Comparison of ENCODE assay signal across 8 mouse cellular contexts in genomic region chr15:102997939-102998355, GRCm38 (mm10). TPM values are rescaled to one million over a fixed set of nuclear protein-coding genes. Genes with fewer than 3 reads are reported as not detected.
DNase-seq lines count a peak whose midpoint lies in the region; ATAC-seq and TF ChIP-seq lines count a peak whose summit lies in the region.

Gene Hoxc6 (plus strand): TSS chr15:102998257.

- peak within 1 kb of the TSS; percentile 47; the same call in 1 of the 2 replicates for H3K9ac ChIP-seq in heart, postnatal 0 days (replicated peaks; ENCODE audit: low read depth, low read length)
- H3K9ac ChIP-seq in intestine, embryonic 16.5 days (ENCODE audit: low read depth, low read length) = peak within 1 kb of the TSS; percentile 72

- WGBS in heart, postnatal 0 days = 4% methylated on average over 19 of the region's 19 CpGs
- WGBS in intestine, embryonic 16.5 days = 2% methylated on average over 19 of the region's 19 CpGs

- H3K36me3 ChIP-seq in heart, postnatal 0 days (replicated peaks; ENCODE audit: control insufficient read depth, insufficient read depth, low read length) = no peaks in the 10 kb centered on the region
- H3K36me3 ChIP-seq in intestine, embryonic 16.5 days (ENCODE audit: control insufficient read depth, insufficient read depth, low read length) = no peaks in the 10 kb centered on the region

- H3K9me3 ChIP-seq in heart, postnatal 0 days (replicated peaks; ENCODE audit: control insufficient read depth, low read length) = no peaks in the 10 kb centered on the region
- no peaks in the 10 kb centered on the region for H3K9me3 ChIP-seq in intestine, embryonic 16.5 days (ENCODE audit: control insufficient read depth, low read length)

- H3K27ac ChIP-seq in heart, postnatal 0 days (ENCODE audit: low read depth) = no peak within 1 kb of the TSS
- H3K27ac ChIP-seq in cortical plate, adult 2 months (ENCODE audit: insufficient read depth, low read length) = no peak within 1 kb of the TSS
- H3K27ac ChIP-seq in intestine, embryonic 16.5 days (ENCODE audit: low read length) = peak within 1 kb of the TSS; percentile 78

- DNase-seq in heart, postnatal 0 days (ENCODE audit: low spot score) = no peak
- DNase-seq in heart, postnatal 10 days = no peak
- DNase-seq in mesoderm, embryonic 11.5 days (ENCODE audit: low read depth, low spot score) = peak; percentile 91
- DNase-seq in right cerebral cortex, postnatal 4 days = no peak
- DNase-seq in left cerebral cortex, adult 11 months (ENCODE audit: low spot score) = no peak
- DNase-seq in cerebellum, adult 18-20 months = no peak

- intact Hi-C loops in heart, postnatal 10 days (cut with DNase I) = no loop called here

- peaks cover 99% of the 10 kb centered on the region for H3K27me3 ChIP-seq in heart, postnatal 0 days (ENCODE audit: control insufficient read depth, insufficient read depth, low read length)
- peaks cover 79% of the 10 kb centered on the region for H3K27me3 ChIP-seq in intestine, embryonic 16.5 days (replicated peaks; ENCODE audit: control insufficient read depth, insufficient read depth, low read length)

- H3K4me2 ChIP-seq in heart, postnatal 0 days (ENCODE audit: low read depth, low read length) = peak within 1 kb of the TSS; percentile 72
- peak within 1 kb of the TSS; percentile 72 for H3K4me2 ChIP-seq in intestine, embryonic 16.5 days (ENCODE audit: low read depth, low read length)

- ATAC-seq in heart, postnatal 0 days (ENCODE audit: insufficient read depth, low read depth) = no peak
- ATAC-seq in intestine, embryonic 16.5 days = peak; percentile 43; the same call in 1 of the 2 replicates

- TF ChIP-seq POLR2A in cortical plate, adult 2 months (IDR thresholded peaks at IDR 0.05; ENCODE audit: extremely low read depth, insufficient read depth, low read length) = no peak

- peak within 1 kb of the TSS; percentile 46 for H3K4me3 ChIP-seq in heart, postnatal 0 days (ENCODE audit: low read depth, low read length)
- H3K4me3 ChIP-seq in cortical plate, adult 2 months (ENCODE audit: insufficient read depth, low read length) = 0 out of 2 replicates have a peak within 1 kb of the TSS, but pooled peaks have one; percentile 13
- H3K4me3 ChIP-seq in intestine, embryonic 16.5 days (ENCODE audit: low read length) = peak within 1 kb of the TSS; percentile 49

- TF ChIP-seq EP300 in heart, postnatal 0 days (IDR thresholded peaks at IDR 0.05; ENCODE audit: low read depth) = no peak

- H3K4me1 ChIP-seq in heart, postnatal 0 days (ENCODE audit: control insufficient read depth, insufficient read depth) = peaks cover 25% of the 10 kb centered on the region
- no peaks in the 10 kb centered on the region for H3K4me1 ChIP-seq in cortical plate, adult 2 months (ENCODE audit: control insufficient read depth, insufficient read depth, low read length)
- H3K4me1 ChIP-seq in intestine, embryonic 16.5 days (ENCODE audit: control insufficient read depth, insufficient read depth, low read length) = peaks cover 8% of the 10 kb centered on the region; the same call in 1 of the 2 replicates

- no peak for TF ChIP-seq CTCF in heart, postnatal 0 days (IDR thresholded peaks at IDR 0.05; ENCODE audit: low read depth)
- no peak for TF ChIP-seq CTCF in cortical plate, adult 2 months (IDR thresholded peaks at IDR 0.05; ENCODE audit: extremely low read depth, insufficient read depth, low read length)

RNA-seq across cellular contexts. Expression of gene Hoxc6, which starts in this region (rescaled TPM):
- total RNA-seq in heart, postnatal 0 days (2014; rRNA removed; ENCODE audit: low replicate concordance) = not detected in 2 replicates
- 0.12 TPM in 1 of 2 replicates, not detected in the other for polyA plus RNA-seq in heart, postnatal 0 days (2015; fragmentation: Nextera tagmentation; extraction: Ambion mirVana)
- under 1 TPM in 1 of 2 experiments, not detected in 1; 0.15 TPM for total RNA-seq in heart, postnatal 10 days (2021)
- polyA plus RNA-seq in cortical plate, adult 2 months (2012; rRNA removed) = not detected in 2 replicates
- 3.2 and 4.0 TPM in 2 replicates for polyA plus RNA-seq in intestine, embryonic 16.5 days (2015; fragmentation: Nextera tagmentation; extraction: Ambion mirVana)
